ENCODE assay signal across 9 mouse cellular contexts in genomic region chr9:110729841-110730240, GRCm38 (mm10). TPM values are rescaled to one million over a fixed set of nuclear protein-coding genes. Genes with fewer than 3 reads are reported as not detected.
DNase-seq lines count a peak whose midpoint lies in the region; ATAC-seq lines count a peak whose summit lies in the region.
"Had no signal": no experiment of that assay in that cellular context is flagged by ENCODE, and none has a peak within 500 bp of the region (broad histone marks: within the 10 kb centered on the region; RNA-seq: fewer than 3 reads in every experiment).

No protein-coding gene starts in this region.

- peaks cover 18% of the 10 kb centered on the region for H3K27me3 ChIP-seq in midbrain, embryonic 14.5 days (ENCODE audit: control insufficient read depth, insufficient read depth, low read length)
- peaks cover 22% of the 10 kb centered on the region for H3K27me3 ChIP-seq in midbrain, embryonic 11.5 days (ENCODE audit: control insufficient read depth, insufficient read depth, low read length)

- no peak overlapping the region for H3K27ac ChIP-seq in midbrain, embryonic 14.5 days (replicated peaks; ENCODE audit: low read depth, low read length)
- H3K27ac ChIP-seq in midbrain, embryonic 11.5 days (ENCODE audit: low read depth, low read length) = no peak overlapping the region
- H3K27ac ChIP-seq: neural tube, embryonic 12.5 days had no signal

- H3K9ac ChIP-seq in midbrain, embryonic 14.5 days (replicated peaks; ENCODE audit: low read length) = no peak overlapping the region
- no peak overlapping the region for H3K9ac ChIP-seq in midbrain, embryonic 11.5 days (ENCODE audit: low read length)
- H3K9ac ChIP-seq: neural tube, embryonic 12.5 days had no signal

- WGBS in midbrain, embryonic 14.5 days = 22% methylated on average over 8 of the region's 8 CpGs
- 25% methylated on average over 8 of the region's 8 CpGs for WGBS in midbrain, embryonic 11.5 days

- no peaks in the 10 kb centered on the region for H3K36me3 ChIP-seq in midbrain, embryonic 14.5 days (ENCODE audit: control insufficient read depth, insufficient read depth, low read length)
- no peaks in the 10 kb centered on the region for H3K36me3 ChIP-seq in midbrain, embryonic 11.5 days (ENCODE audit: control insufficient read depth, insufficient read depth, low read length)
- H3K36me3 ChIP-seq: neural tube, embryonic 12.5 days had no signal

- peaks cover 31% of the 10 kb centered on the region for H3K4me1 ChIP-seq in midbrain, embryonic 14.5 days (ENCODE audit: control insufficient read depth, insufficient read depth, low read length)
- peaks cover 21% of the 10 kb centered on the region for H3K4me1 ChIP-seq in midbrain, embryonic 11.5 days (ENCODE audit: control insufficient read depth, insufficient read depth, low read length)

- ATAC-seq in midbrain, embryonic 14.5 days (ENCODE audit: low FRiP score, low TSS enrichment) = no peak
- no peak for ATAC-seq in midbrain, embryonic 11.5 days (ENCODE audit: low FRiP score)

- H3K9me3 ChIP-seq in midbrain, embryonic 14.5 days (ENCODE audit: control insufficient read depth, low read length) = no peaks in the 10 kb centered on the region
- H3K9me3 ChIP-seq in midbrain, embryonic 11.5 days (ENCODE audit: control insufficient read depth, low read length) = no peaks in the 10 kb centered on the region
- H3K9me3 ChIP-seq: neural tube, embryonic 12.5 days had no signal

- H3K4me2 ChIP-seq in midbrain, embryonic 14.5 days (ENCODE audit: low read length) = no peak overlapping the region
- H3K4me2 ChIP-seq in midbrain, embryonic 11.5 days = no peak overlapping the region
- H3K4me2 ChIP-seq: neural tube, embryonic 12.5 days had no signal

- DNase-seq in gastrocnemius, adult 18-20 months (ENCODE audit: low spot score) = peak; percentile 37
- DNase-seq in gastrocnemius, adult 8-10 months (ENCODE audit: low spot score in 2 of 2) = no peak
- peak; percentile 78 for DNase-seq in midbrain, embryonic 14.5 days
- no peak for DNase-seq in midbrain, embryonic 11.5 days (ENCODE audit: low spot score, missing footprints)
- DNase-seq in adrenal gland, postnatal 10 days = peak; percentile 71
- peak; percentile 44 to 50 for DNase-seq in lung, adult 18-20 months
- DNase-seq in thymus, postnatal 25 days = peak; percentile 69
- no peak for DNase-seq in left cerebral cortex, adult 9 months (ENCODE audit: low spot score in 2 of 2)

- H3K4me3 ChIP-seq in midbrain, embryonic 14.5 days (replicated peaks; ENCODE audit: low read depth, low read length) = no peak overlapping the region
- no peak overlapping the region for H3K4me3 ChIP-seq in midbrain, embryonic 11.5 days (ENCODE audit: low read depth, low read length)
- H3K4me3 ChIP-seq: neural tube, embryonic 12.5 days had no signal

RNA-seq across cellular contexts. Expression of gene Myl3, which starts 11.8 kb away (rescaled TPM):
- 100 to 1,000 TPM; 624 to 860 TPM for total RNA-seq in gastrocnemius, adult 18-20 months (2021)
- 100 to 1,000 TPM; 644 to 855 (median 660) TPM for total RNA-seq in gastrocnemius, adult 8-10 months (2022)
- polyA plus RNA-seq in midbrain, embryonic 14.5 days (2014; fragmentation: Nextera tagmentation; extraction: Ambion mirVana) = 0.25 TPM in 1 of 2 replicates, not detected in the other
- polyA plus RNA-seq in midbrain, embryonic 11.5 days (2014; fragmentation: Nextera tagmentation; extraction: Ambion mirVana) = 0.48 and 0.63 TPM in 2 replicates
- 10 to 100 TPM; 10.6 to 78.0 TPM for total RNA-seq in adrenal gland, postnatal 10 days (2021)

RNA-seq across cellular contexts. Expression of gene Pth1r, which starts 17.1 kb away (rescaled TPM):
- 1 to 10 TPM in 1 of 2 experiments, under 1 TPM in 1; 0.82 to 1.1 TPM for total RNA-seq in gastrocnemius, adult 18-20 months (2021)
- total RNA-seq in gastrocnemius, adult 8-10 months (2022) = 1 to 10 TPM in 2 of 4 experiments, under 1 TPM in 2; 0.44 to 1.4 (median 1.0) TPM
- 5.8 and 9.3 TPM in 2 replicates for polyA plus RNA-seq in midbrain, embryonic 14.5 days (2014; fragmentation: Nextera tagmentation; extraction: Ambion mirVana)
- 17.0 and 20.3 TPM in 2 replicates for polyA plus RNA-seq in midbrain, embryonic 11.5 days (2014; fragmentation: Nextera tagmentation; extraction: Ambion mirVana)
- 10 to 100 TPM; 13.4 to 13.9 TPM for total RNA-seq in adrenal gland, postnatal 10 days (2021)

Comparison
In these comparisons a context has a peak if more than half of its experiments do, and no peak if none do; other contexts are left out.
1. DNase-seq: peak in gastrocnemius, adult 18-20 months (single experiment), midbrain, embryonic 14.5 days (single experiment), adrenal gland, postnatal 10 days (single experiment), lung, adult 18-20 months (2 of 2) and thymus, postnatal 25 days (single experiment); none in gastrocnemius, adult 8-10 months (0 of 2), midbrain, embryonic 11.5 days (single experiment) and left cerebral cortex, adult 9 months (0 of 2).
2. RNA of gene Myl3, which starts 11.8 kb away (total RNA-seq): 624 to 860 TPM in gastrocnemius, adult 18-20 months and 644 to 855 TPM in gastrocnemius, adult 8-10 months; 10.6 to 78.0 TPM in adrenal gland, postnatal 10 days; every median in the first group is over 4 times any median in the second.
3. RNA of gene Pth1r, which starts 17.1 kb away (total RNA-seq): 13.4 to 13.9 TPM in adrenal gland, postnatal 10 days; 0.44 to 1.4 TPM in gastrocnemius, adult 8-10 months and 0.82 to 1.1 TPM in gastrocnemius, adult 18-20 months; every median in the first group is over 4 times any median in the second.